Mouse (Mus musculus) gastrocnemius, adult 2 months (tissue): Measurements from ENCODE around the gene Krt79. TPM values are rescaled to one million over a fixed set of nuclear protein-coding genes. Genes with fewer than 3 reads are reported as not detected.
A peak's percentile ranks its signal among the peaks of the same experiment; 100 is the strongest.

Experiments
- DNase-seq: peaks from one replicate; pipeline ENCODE4 v3.0.0; 2022
- H3K27ac ChIP-seq: fragments of 200-600 bp; 2 replicates; pipeline ENCODE4 v1.8.1; 2022; ENCODE audit warnings: mild to moderate bottlenecking
- H3K4me3 ChIP-seq: fragments of 200-600 bp; 2 replicates; pipeline ENCODE4 v1.8.1; 2022; ENCODE audit warnings: mild to moderate bottlenecking, moderate library complexity
- CTCF ChIP-seq: fragments of 200-600 bp; IDR thresholded peaks from 2 replicates; pipeline ENCODE4 v1.8.1; 2022; ENCODE audit warnings: antibody characterized with exemption, mild to moderate bottlenecking, moderate library complexity
- intact Hi-C: fragments of 180-260 bp; cut with DNase I; formaldehyde crosslinking; loops from one replicate; pipeline ENCODE4 v1.15.1; 2025
- microRNA-seq: library from miRNA; unstranded; fragments of <30 nt; microRNA quantifications from one replicate; pipeline ENCODE4 v1.2.0, GENCODE M21; 2021
- total RNA-seq, 2 experiments: library from RNA; stranded (reverse); gene quantifications; 2 replicates each; pipeline ENCODE4 v1.2.3; 2021

The Krt79 gene
- total RNA-seq, 2 experiments from 2014 or later = not detected

DNA sequence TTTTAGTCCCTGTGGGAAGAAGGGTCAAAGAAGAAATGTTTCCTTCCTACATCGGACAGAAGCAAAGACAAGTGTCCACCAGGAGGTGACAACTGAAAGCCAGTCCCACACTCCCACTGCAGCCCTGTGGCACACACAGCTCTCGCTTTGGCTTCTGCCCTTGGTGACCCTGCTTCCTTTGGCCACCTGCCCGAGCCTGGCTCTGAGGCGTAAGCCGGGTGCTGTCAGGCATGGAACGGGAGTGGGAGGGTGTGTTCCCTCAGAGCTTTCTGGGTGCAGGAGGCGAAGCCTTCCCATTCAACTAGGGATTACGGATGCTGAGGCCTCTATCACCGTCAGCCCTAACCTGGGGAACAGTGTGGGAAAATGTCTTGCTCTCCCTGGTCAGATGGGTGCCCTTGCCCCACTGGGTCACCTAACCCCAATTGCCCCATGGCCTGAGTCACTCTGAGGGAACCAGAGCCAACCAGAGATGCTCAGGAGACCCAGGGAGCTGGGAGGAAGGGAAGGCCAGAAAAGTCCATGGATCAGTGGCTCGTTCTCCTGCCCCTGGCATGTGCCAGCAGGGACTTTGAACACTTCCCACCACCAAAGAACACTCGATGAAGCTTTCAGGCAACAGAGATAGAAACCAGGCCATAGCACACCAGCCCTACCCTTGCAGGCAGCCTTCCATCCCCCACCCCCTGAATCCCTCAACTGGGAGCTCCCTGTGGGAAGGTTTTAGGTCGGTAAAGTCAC lies 12.6 kb downstream of the Krt79 start:
- DNase-seq = peak; percentile 42
- intact Hi-C loops = no loop called here

DNA sequence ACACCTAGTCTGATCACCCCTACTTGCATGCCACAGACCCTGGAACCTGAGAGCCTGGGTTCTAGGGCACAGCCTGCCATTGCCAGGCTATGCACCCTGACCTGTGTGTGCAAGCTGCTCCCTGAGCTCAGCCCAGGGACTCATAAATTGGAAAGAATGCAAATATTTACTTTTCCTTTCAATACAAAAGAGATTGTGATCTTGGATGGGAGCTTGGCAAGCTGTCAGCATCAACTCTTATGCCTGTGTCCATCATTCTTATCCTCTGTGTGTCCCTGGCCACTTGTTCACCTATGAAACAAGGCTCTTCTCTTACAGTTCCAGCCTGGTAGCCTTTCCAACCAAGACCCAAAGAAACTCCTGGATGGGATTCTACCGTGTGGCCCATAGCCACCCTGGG lies 15.1 kb downstream of the Krt79 start:
- TF ChIP-seq CTCF = no peak
- H3K27ac ChIP-seq = no peak overlapping the region
- intact Hi-C loops = no loop called here
- no peak for DNase-seq
- H3K4me3 ChIP-seq = no peak overlapping the region

More for the DNA sequence above, 12.6 kb downstream of the Krt79 start:
- Histone ChIP-seq H3K4me3 (no peak overlapping the region), H3K27ac (no peak overlapping the region)
- no peak for TF ChIP-seq CTCF

- DNase-seq = no peak
- no peak for TF ChIP-seq CTCF
- intact Hi-C loops = no loop called here
- H3K27ac ChIP-seq = no peak within 1 kb of the TSS
- H3K4me3 ChIP-seq = no peak within 1 kb of the TSS
Measured at GRCm38 (mm10) chr15:101924635-101925034, 15.5 kb downstream of the Krt79 start, which contains the start of gene Krt4. TSS of gene Krt4 (minus strand) at chr15:101924735.

GRCm38 (mm10) chr15:101922296-101922695 lies 17.8 kb downstream of the Krt79 start:
- TF ChIP-seq CTCF = no peak
- H3K27ac ChIP-seq = no peak overlapping the region
- intact Hi-C loops = no loop called here
- DNase-seq = no peak
- H3K4me3 ChIP-seq = no peak overlapping the region

DNA sequence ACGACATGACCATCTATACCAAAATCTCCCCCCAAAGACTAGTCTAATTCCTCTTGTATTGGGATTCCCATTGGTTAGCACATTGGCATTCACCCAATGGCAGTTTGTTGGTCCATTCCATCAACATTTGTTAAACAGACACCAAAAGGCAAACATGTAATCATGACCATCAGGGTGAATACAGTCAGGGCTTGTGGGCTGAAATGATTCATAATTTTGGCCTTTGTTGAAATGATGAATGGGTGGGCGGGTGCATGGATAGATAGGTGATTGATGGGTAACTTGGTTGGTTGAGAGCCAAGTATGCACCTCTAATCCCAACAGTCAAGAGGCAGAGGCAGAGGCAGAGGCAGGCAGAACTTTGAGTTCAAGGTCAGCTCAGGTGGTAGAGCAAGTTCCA lies 24.1 kb downstream of the Krt79 start:
- DNase-seq = no peak
- intact Hi-C loops = no loop called here
- Histone ChIP-seq H3K4me3 (no peak overlapping the region), H3K27ac (no peak overlapping the region)
- no peak for TF ChIP-seq CTCF

DNA sequence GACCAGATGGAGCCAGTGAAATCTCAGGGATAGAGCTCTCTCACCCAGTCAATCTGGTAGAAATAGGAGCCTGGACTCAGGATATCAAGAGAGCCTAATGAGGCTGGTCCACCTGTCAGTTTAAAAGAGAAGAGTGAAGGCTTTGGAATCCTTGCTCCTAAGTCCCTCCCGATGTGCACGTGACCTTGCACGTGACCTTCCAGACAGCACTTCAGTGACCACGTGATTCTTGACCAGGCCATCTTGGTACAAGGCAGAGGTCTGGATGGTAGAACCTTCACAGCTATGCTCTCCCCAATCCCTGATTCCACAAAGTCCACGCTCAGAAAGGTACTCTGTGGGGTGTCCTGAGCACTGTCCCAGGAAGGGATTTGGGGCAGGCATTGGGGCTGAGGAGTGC lies 35.3 kb downstream of the Krt79 start:
- no peak for DNase-seq
- Histone ChIP-seq H3K4me3 (no peak overlapping the region), H3K27ac (no peak overlapping the region)
- intact Hi-C loops = no loop called here
- TF ChIP-seq CTCF = no peak

- peak; percentile 16; the same call in 1 of the 2 replicates for TF ChIP-seq CTCF
- Histone ChIP-seq H3K27ac (no peak overlapping the region), H3K4me3 (no peak overlapping the region)
- DNase-seq = no peak
- intact Hi-C loops = no loop called here
Measured at GRCm38 (mm10) chr15:101902171-101903149, 37.7 kb downstream of the Krt79 start.

DNA sequence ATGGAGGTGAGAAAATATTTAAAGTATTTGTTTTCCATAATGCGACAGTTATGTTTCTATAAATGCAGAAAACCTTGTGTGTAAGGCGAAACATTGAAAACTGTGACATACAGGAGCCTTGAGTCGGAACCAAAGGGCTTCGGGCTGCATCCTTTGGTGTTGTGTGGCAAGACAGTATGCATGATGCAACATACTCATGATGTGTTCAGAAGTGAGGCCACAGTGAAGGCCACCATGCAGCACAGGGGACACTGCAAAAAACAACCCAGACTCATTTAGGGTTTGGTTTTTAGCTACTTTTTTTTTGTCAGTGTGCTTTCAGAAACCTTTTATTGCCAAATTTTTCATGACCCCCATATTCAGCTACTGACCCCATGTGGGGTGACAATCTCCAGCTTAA lies 44.9 kb downstream of the Krt79 start:
- intact Hi-C loops = no loop called here
- DNase-seq = no peak
- no peak for TF ChIP-seq CTCF
- no peak overlapping the region for H3K4me3 ChIP-seq
- no peak overlapping the region for H3K27ac ChIP-seq

DNA sequence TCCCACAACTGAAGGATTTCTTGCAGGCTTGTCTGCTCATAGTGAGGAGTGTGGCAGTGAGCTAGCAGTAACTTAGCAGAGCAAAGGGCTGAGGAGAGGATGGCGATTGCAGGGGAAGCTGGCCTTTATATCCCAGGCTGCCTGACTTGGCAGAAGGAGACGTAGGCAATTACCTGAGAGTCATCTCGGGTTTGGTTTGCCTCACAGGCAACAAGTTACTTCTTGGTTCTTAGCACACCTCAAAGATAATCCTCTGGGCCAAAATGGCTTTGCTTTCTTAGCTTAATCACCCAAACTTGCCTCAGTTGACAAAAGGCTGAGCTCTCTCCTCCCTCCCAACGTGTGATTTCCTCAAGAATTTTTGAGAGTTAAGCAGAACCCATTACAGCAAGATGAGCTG lies 47.3 kb downstream of the Krt79 start, which contains the start of gene Krt76:
Krt76 (minus strand) TSS at position 101 of the 400 bp plus-strand sequence.
- DNase-seq = no peak
- no peak within 1 kb of the TSS for H3K4me3 ChIP-seq
- no peak for TF ChIP-seq CTCF
- no peak within 1 kb of the TSS for H3K27ac ChIP-seq
- intact Hi-C loops = no loop called here

DNA sequence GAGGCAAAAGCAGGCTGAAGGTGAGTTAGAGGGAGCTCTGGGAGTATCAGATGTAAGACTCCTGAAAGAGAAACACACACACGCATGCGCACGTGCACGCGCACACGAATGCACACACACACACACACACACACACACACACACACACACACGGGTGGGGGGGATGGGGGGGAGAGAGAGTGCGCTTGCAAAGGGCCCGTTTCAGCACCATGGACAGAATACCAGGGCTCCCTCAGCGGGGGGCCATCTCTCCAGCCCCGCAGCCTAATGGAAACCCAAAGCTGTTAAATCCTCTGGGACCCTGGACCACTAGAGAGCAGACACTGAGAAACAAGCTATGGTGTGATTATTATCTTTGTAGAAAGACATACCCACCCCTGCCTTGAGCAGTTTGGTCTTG lies 60.3 kb downstream of the Krt79 start:
- Histone ChIP-seq H3K4me3 (no peak overlapping the region), H3K27ac (no peak overlapping the region)
- DNase-seq = no peak
- TF ChIP-seq CTCF = no peak
- intact Hi-C loops = no loop called here

Small RNA genes lying within 50 kb of the gene (microRNA-seq; reads per million reads assigned to microRNA genes)
- not detected for gene Gm44356

Other genes starting within 250 kb of the Krt79 start
- gene Krt6a, start 246.0 kb downstream of the Krt79 start, total RNA-seq = not detected
- not detected for gene Krt5, start 227.4 kb downstream of the Krt79 start, total RNA-seq
- not detected for gene Krt71, start 197.2 kb downstream of the Krt79 start, total RNA-seq
- gene Krt72, start 153.9 kb downstream of the Krt79 start, total RNA-seq = not detected
- gene Krt73, start 138.0 kb downstream of the Krt79 start, total RNA-seq = not detected
- gene Krt2, start 122.2 kb downstream of the Krt79 start, total RNA-seq = not detected
- not detected for gene Krt1, start 89.5 kb downstream of the Krt79 start, total RNA-seq
- not detected for gene Krt77, start 70.6 kb downstream of the Krt79 start, total RNA-seq
- gene Krt76, start 47.4 kb downstream of the Krt79 start, total RNA-seq = not detected
- not detected for gene Krt4, start 15.6 kb downstream of the Krt79 start, total RNA-seq
- gene Krt78, start 14.0 kb upstream of the Krt79 start, total RNA-seq = not detected
- not detected for gene Krt8, start 64.2 kb upstream of the Krt79 start, total RNA-seq
- gene Krt18, start 87.9 kb upstream of the Krt79 start, total RNA-seq = under 1 TPM in 1 of 2 experiments, not detected in 1; 0.33 TPM
- gene Eif4b, start 133.4 kb upstream of the Krt79 start, total RNA-seq = 100 to 1,000 TPM; 187 to 246 TPM
- 10 to 100 TPM; 39.1 to 44.1 TPM for gene Tns2, start 160.1 kb upstream of the Krt79 start, total RNA-seq
- 1 to 10 TPM; 4.4 to 5.8 TPM for gene Spryd3, start 195.9 kb upstream of the Krt79 start, total RNA-seq
- 10 to 100 TPM; 34.3 to 87.7 TPM for gene Igfbp6, start 204.0 kb upstream of the Krt79 start, total RNA-seq
- gene Soat2, start 210.2 kb upstream of the Krt79 start, total RNA-seq = under 1 TPM in 1 of 2 experiments, not detected in 1; 0.14 TPM